Mouse (Mus musculus) liver, embryonic 14.5 days (tissue): ENCODE results near the gene Ttll8.

Experiments used
- CTCF ChIP-seq: IDR thresholded peaks from 2 replicates; pipeline ENCODE4 v1.5.1; 2016; ENCODE audit warnings: antibody characterized with exemption, low read depth, control low read depth
- EP300 ChIP-seq: IDR thresholded peaks from 2 replicates; pipeline ENCODE4 v1.6.1; 2016; ENCODE audit warnings: antibody characterized with exemption, low read depth

DNA sequence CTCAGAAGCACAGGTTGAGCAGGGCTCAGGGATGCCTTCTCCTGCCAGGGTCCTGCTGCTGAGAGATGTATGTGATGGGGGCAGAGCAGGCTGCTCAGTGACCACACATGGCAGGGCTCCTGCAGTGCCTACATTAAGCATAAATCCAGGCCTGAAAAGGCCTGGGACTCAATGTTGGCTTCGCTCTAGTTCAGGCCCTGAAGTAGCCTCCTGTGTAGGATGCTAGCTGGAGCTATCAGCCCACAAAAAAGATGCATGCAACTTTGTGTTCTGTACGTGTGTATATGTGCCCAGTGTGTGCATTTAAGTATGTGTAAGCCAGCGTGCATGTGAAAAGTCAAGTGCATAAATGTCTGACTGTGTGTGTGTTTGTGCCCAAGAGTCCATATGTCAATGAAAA, 80.2 kb downstream of the Ttll8 start:
- TF ChIP-seq CTCF (no peak), EP300 (no peak)
